Mouse (Mus musculus) MEL (cell line): ENCODE measurements at regions not wholly inside any gene's neighbourhood (a gene's known extent, or its start where the extent isn't known, plus 50 kb on each side); places are given as distances from the start of the nearest gene placed in this dataset.

Source experiments
- GATA1 ChIP-seq: IDR thresholded peaks from 2 replicates; pipeline ENCODE4 v1.6.1; 2011; ENCODE audit warnings: low read depth, low read length, improper control_type of control experiment
- HCFC1 ChIP-seq: IDR thresholded peaks from 2 replicates; pipeline ENCODE4 v1.6.1; 2012; ENCODE audit warnings: low read depth, mild to moderate bottlenecking, inconsistent platforms, low read length, improper control_type of control experiment, moderate library complexity
- POLR2A ChIP-seq, 2 experiments: IDR thresholded peaks; 2 replicates each; pipeline ENCODE4 v1.6.1; 2011 to 2012; ENCODE audit warnings: low read length in 2 of 2, mild to moderate bottlenecking in 2 of 2, control low read depth in 1 of 2, improper control_type of control experiment in 1 of 2, low read depth in 1 of 2, moderate library complexity in 1 of 2; ENCODE audit not compliant: control insufficient read depth in 1 of 2, insufficient read depth in 1 of 2, poor library complexity in 1 of 2
- USF1 ChIP-seq: IDR thresholded peaks from 2 replicates; pipeline ENCODE4 v1.6.1; 2014; ENCODE audit warnings: low read depth, mild to moderate bottlenecking, inconsistent platforms, low read length, improper control_type of control experiment, moderate library complexity

DNA sequence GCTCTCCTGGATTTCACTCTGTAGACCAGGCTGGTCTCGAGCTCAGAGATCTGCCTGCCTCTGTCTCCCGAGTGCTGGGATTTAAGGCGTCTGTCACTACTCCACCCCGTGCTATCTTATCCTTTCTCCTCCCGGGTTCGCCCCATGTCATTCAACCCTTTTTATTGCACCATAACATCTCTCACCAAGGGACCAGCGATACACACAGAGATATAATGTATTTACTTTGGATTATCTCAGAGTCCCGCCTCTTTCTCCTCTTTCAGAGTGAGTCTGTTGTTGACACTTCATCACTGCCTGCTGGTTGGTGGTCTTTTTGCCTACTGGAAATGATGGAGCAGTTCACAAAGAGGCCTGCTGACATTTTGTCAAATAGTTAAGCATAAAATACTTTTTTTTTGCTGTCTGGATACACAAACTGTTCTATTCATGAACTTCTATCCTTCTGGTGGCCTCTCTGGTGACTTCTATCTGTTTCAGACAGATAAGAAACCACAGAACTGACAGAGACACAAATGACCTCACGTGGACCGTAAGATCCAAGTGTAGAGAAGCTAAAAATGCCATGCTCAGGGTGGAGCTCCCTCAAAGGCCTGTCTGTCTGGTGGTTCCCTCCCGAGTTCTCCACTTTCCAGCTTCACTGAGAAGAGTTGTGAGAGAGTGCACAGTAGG lies 70.1 kb upstream of the Ranbp3l start:
- TF ChIP-seq HCFC1 (no peak), POLR2A (IDR thresholded peaks at IDR 0.05; ENCODE audit: control insufficient read depth in 1 of 2, insufficient read depth in 1 of 2, low read depth in 1 of 2, low read length in 2 of 2, poor library complexity in 1 of 2) (no peak), GATA1 (peak; percentile 72), USF1 (0 out of 2 replicates have a peak, but pooled peaks have one; percentile 39)
